8 mouse cellular contexts compared by ENCODE assay signal in the genomic region with DNA sequence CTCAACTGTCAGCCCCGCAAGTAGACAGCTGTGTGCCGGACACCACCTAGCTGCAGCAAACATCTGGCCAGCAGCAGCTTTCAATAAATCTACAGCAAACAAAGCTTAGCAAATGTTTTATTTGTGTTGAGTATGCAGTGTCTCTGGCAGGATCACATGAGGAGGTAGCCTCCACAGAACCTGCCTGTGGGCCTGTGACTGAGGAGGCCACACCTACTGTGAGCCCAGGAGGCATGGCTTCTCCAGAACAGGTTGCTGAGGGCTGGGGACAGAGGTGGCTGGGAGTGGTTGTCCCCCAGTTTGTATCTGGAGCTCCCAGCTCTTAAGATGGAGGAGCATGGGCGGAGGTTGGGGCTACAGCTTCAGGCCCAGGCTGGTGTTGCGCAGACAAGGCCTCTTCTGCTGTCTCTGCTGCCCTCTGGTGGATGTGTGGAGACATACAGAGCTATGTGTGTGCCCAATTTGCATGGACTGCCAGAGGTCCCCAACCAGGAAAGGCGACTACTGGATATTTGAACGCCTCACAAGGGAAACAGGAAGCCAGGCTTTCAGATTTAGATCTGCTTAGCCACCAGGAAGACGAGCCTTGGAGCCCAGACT. TPM values are rescaled to one million over a fixed set of nuclear protein-coding genes. Genes with fewer than 3 reads are reported as not detected.
DNase-seq lines count a peak whose midpoint lies in the region; ATAC-seq and TF ChIP-seq lines count a peak whose summit lies in the region.

No protein-coding gene starts in this region.

- TF ChIP-seq CTCF in MEL (IDR thresholded peaks at IDR 0.05 in 2 of 3, conservative IDR thresholded peaks at IDR 0.05 in 1 of 3; ENCODE audit: control insufficient read depth in 1 of 3, insufficient read depth in 1 of 3, low read depth in 2 of 3, low read length in 3 of 3, poor library complexity in 1 of 3, severe bottlenecking in 1 of 3) = peak; percentile 76 to 83 (median 82)

- peaks cover 0 to 3% of the 10 kb centered on the region in 2 experiments; a peak in 3 of 4 replicates for H3K36me3 ChIP-seq in MEL (ENCODE audit: control insufficient read depth in 1 of 2, insufficient read depth in 2 of 2, low read length in 2 of 2)
- H3K36me3 ChIP-seq in forebrain, embryonic 15.5 days = peaks cover 42% of the 10 kb centered on the region
- peaks cover 22% of the 10 kb centered on the region; the same call in 1 of the 2 replicates for H3K36me3 ChIP-seq in lung, embryonic 16.5 days (ENCODE audit: control insufficient read depth, insufficient read depth, low read length)

- H3K9ac ChIP-seq in MEL (ENCODE audit: control insufficient read depth, low read depth, low read length, poor library complexity, severe bottlenecking) = no peak overlapping the region
- H3K9ac ChIP-seq in forebrain, embryonic 15.5 days (replicated peaks) = no peak overlapping the region
- no peak overlapping the region for H3K9ac ChIP-seq in lung, embryonic 16.5 days (ENCODE audit: low read length)

- H3K4me1 ChIP-seq in MEL (ENCODE audit: control insufficient read depth in 1 of 2, insufficient read depth in 2 of 2, low read length in 2 of 2) = no peaks in the 10 kb centered on the region
- no peaks in the 10 kb centered on the region for H3K4me1 ChIP-seq in forebrain, embryonic 15.5 days
- H3K4me1 ChIP-seq in lung, embryonic 16.5 days (replicated peaks; ENCODE audit: control insufficient read depth, insufficient read depth, low read length) = no peaks in the 10 kb centered on the region

- TF ChIP-seq RAD21 in MEL (IDR thresholded peaks at IDR 0.05; ENCODE audit: low read depth, low read length) = peak; percentile 63

- H3K27me3 ChIP-seq in MEL (ENCODE audit: control insufficient read depth in 1 of 2, insufficient read depth in 2 of 2, low read length in 2 of 2) = no peaks in the 10 kb centered on the region
- no peaks in the 10 kb centered on the region for H3K27me3 ChIP-seq in forebrain, embryonic 15.5 days
- no peaks in the 10 kb centered on the region for H3K27me3 ChIP-seq in lung, embryonic 16.5 days (ENCODE audit: control insufficient read depth, insufficient read depth, low read depth, low read length)

- peak overlapping the region; percentile 38 for H3K27ac ChIP-seq in MEL (ENCODE audit: control insufficient read depth, low read depth, low read length)
- peak overlapping the region; percentile 35; the same call in 1 of the 2 replicates for H3K27ac ChIP-seq in forebrain, embryonic 15.5 days (replicated peaks)
- H3K27ac ChIP-seq in lung, embryonic 16.5 days (ENCODE audit: low read length) = no peak overlapping the region

- peak; percentile 84 for ATAC-seq in forebrain, embryonic 15.5 days (replicated peaks)
- peak; percentile 90 to 96 for ATAC-seq in hematopoietic stem cell, adult 5-6 weeks (replicated peaks in 1 of 2; ENCODE audit: insufficient read depth in 1 of 2, low FRiP score in 2 of 2, low TSS enrichment in 1 of 2, low read depth in 1 of 2, poor library complexity in 2 of 2, severe bottlenecking in 2 of 2)
- ATAC-seq in lung, embryonic 16.5 days (ENCODE audit: low read depth) = peak; percentile 86

- H3K79me2 ChIP-seq in MEL (ENCODE audit: control insufficient read depth, insufficient read depth, low read length, poor library complexity) = no peaks in the 10 kb centered on the region

- WGBS in forebrain, embryonic 15.5 days = 38% methylated on average over 7 of the region's 7 CpGs
- 31% methylated on average over 7 of the region's 7 CpGs for WGBS in lung, embryonic 16.5 days

- H3K4me2 ChIP-seq in forebrain, embryonic 15.5 days (replicated peaks) = no peak overlapping the region
- no peak overlapping the region for H3K4me2 ChIP-seq in lung, embryonic 16.5 days (ENCODE audit: low read depth, low read length)

- no peak for TF ChIP-seq EP300 in MEL (IDR thresholded peaks at IDR 0.05; ENCODE audit: low read depth in 1 of 2, low read length in 2 of 2)

- DNase-seq in MEL (ENCODE audit: low read depth, low spot score) = peak; percentile 90
- DNase-seq in cerebellum, adult 11-12 months = peak; percentile 81
- peak; percentile 80 to 81 for DNase-seq in layer of hippocampus, adult 8-10 months (ENCODE audit: low spot score in 2 of 2)
- peak; percentile 72 for DNase-seq in ovary, postnatal 14 days (ENCODE audit: low spot score)
- peak; percentile 87 for DNase-seq in thymus, postnatal 0 days (ENCODE audit: low spot score)

- no peaks in the 10 kb centered on the region for H3K9me3 ChIP-seq in MEL (replicated peaks; ENCODE audit: insufficient read depth, low read length)
- H3K9me3 ChIP-seq in forebrain, embryonic 15.5 days = no peaks in the 10 kb centered on the region
- H3K9me3 ChIP-seq in lung, embryonic 16.5 days (ENCODE audit: control insufficient read depth, low read length) = no peaks in the 10 kb centered on the region

- no peak for TF ChIP-seq POLR2A in MEL (IDR thresholded peaks at IDR 0.05; ENCODE audit: control insufficient read depth in 1 of 2, insufficient read depth in 1 of 2, low read depth in 1 of 2, low read length in 2 of 2, poor library complexity in 1 of 2)

- no peak overlapping the region for H3K4me3 ChIP-seq in MEL (ENCODE audit: control insufficient read depth in 1 of 2, insufficient read depth in 1 of 2, low read depth in 2 of 2, low read length in 2 of 2)
- no peak overlapping the region for H3K4me3 ChIP-seq in forebrain, embryonic 15.5 days
- no peak overlapping the region for H3K4me3 ChIP-seq in lung, embryonic 16.5 days (ENCODE audit: low read length)

TF ChIP-seq in MEL, 35 proteins besides CTCF, POLR2A, EP300 and RAD21 (continues in another document):
- TF ChIP-seq MEF2A (IDR thresholded peaks at IDR 0.05; ENCODE audit: extremely low read depth, insufficient replicate concordance, low read depth, low read length, poor library complexity, severe bottlenecking) = no peak
- TF ChIP-seq MYB (IDR thresholded peaks at IDR 0.05; ENCODE audit: low read depth, low read length) = no peak
- no peak for TF ChIP-seq CHD1 (IDR thresholded peaks at IDR 0.05; ENCODE audit: low read depth, low read length)
- TF ChIP-seq ZC3H11A (IDR thresholded peaks at IDR 0.05; ENCODE audit: low read depth, low read length) = peak; percentile 51; the same call in 1 of the 2 replicates
- TF ChIP-seq TBP (IDR thresholded peaks at IDR 0.05; ENCODE audit: low read depth, low read length) = no peak
- no peak for TF ChIP-seq MXI1 (IDR thresholded peaks at IDR 0.05; ENCODE audit: low read depth, low read length)

RNA-seq across cellular contexts. Expression of gene Dcdc2b, which starts 5.5 kb away (rescaled TPM):
- total RNA-seq in MEL (2012; rRNA removed) = 0.26 TPM in 1 of 2 replicates, not detected in the other
- polyA plus RNA-seq in MEL (2012; ENCODE audit: insufficient read depth in 1 of 2, insufficient read length in 2 of 2, low read depth in 1 of 2, low replicate concordance in 2 of 2, missing spikeins in 1 of 2) = 1 to 10 TPM in 1 of 2 experiments, not detected in 1; 1.3 TPM
- polyA plus RNA-seq in forebrain, embryonic 15.5 days (2015; fragmentation: Nextera tagmentation; extraction: Ambion mirVana) = 3.5 and 3.7 TPM in 2 replicates
- total RNA-seq in hematopoietic stem cell, adult 5-6 weeks (2017) = not detected in 2 replicates
- total RNA-seq in layer of hippocampus, adult 8-10 months (2022) = 1 to 10 TPM; 4.0 to 7.9 (median 5.9) TPM
- 3.8 TPM in 2 replicates for polyA plus RNA-seq in lung, embryonic 16.5 days (2015; fragmentation: Nextera tagmentation; extraction: Ambion mirVana)
- 3.0 and 3.3 TPM in 2 replicates for polyA plus RNA-seq in thymus, postnatal 0 days (2015; fragmentation: Nextera tagmentation; extraction: Ambion mirVana)

RNA-seq across cellular contexts. Expression of gene Tmem234, which starts 8.1 kb away (rescaled TPM):
- 140 and 148 TPM in 2 replicates for total RNA-seq in MEL (2012; rRNA removed)
- polyA plus RNA-seq in MEL (2012; ENCODE audit: insufficient read depth in 1 of 2, insufficient read length in 2 of 2, low read depth in 1 of 2, low replicate concordance in 2 of 2, missing spikeins in 1 of 2) = 100 to 1,000 TPM in 1 of 2 experiments, not detected in 1; 220 TPM
- polyA plus RNA-seq in forebrain, embryonic 15.5 days (2015; fragmentation: Nextera tagmentation; extraction: Ambion mirVana) = 160 and 165 TPM in 2 replicates
- total RNA-seq in hematopoietic stem cell, adult 5-6 weeks (2017) = 86.7 and 91.1 TPM in 2 replicates
- 10 to 100 TPM; 77.3 to 91.3 (median 84.6) TPM for total RNA-seq in layer of hippocampus, adult 8-10 months (2022)
- 190 and 198 TPM in 2 replicates for polyA plus RNA-seq in lung, embryonic 16.5 days (2015; fragmentation: Nextera tagmentation; extraction: Ambion mirVana)
- 190 and 230 TPM in 2 replicates for polyA plus RNA-seq in thymus, postnatal 0 days (2015; fragmentation: Nextera tagmentation; extraction: Ambion mirVana)

RNA-seq across cellular contexts. Expression of gene Eif3i, which starts 8.1 kb away (rescaled TPM):
- 766 and 806 TPM in 2 replicates for total RNA-seq in MEL (2012; rRNA removed)
- polyA plus RNA-seq in MEL (2012; ENCODE audit: insufficient read depth in 1 of 2, insufficient read length in 2 of 2, low read depth in 1 of 2, low replicate concordance in 2 of 2, missing spikeins in 1 of 2) = 100 to 1,000 TPM; 396 to 730 TPM
- 223 and 225 TPM in 2 replicates for polyA plus RNA-seq in forebrain, embryonic 15.5 days (2015; fragmentation: Nextera tagmentation; extraction: Ambion mirVana)
- 226 and 281 TPM in 2 replicates for total RNA-seq in hematopoietic stem cell, adult 5-6 weeks (2017)
- 100 to 1,000 TPM; 119 to 128 (median 123) TPM for total RNA-seq in layer of hippocampus, adult 8-10 months (2022)
- 229 and 231 TPM in 2 replicates for polyA plus RNA-seq in lung, embryonic 16.5 days (2015; fragmentation: Nextera tagmentation; extraction: Ambion mirVana)
- polyA plus RNA-seq in thymus, postnatal 0 days (2015; fragmentation: Nextera tagmentation; extraction: Ambion mirVana) = 325 and 333 TPM in 2 replicates

RNA-seq across cellular contexts. Expression of gene Iqcc, which starts 10.4 kb away (rescaled TPM):
- 13.6 and 15.4 TPM in 2 replicates for total RNA-seq in MEL (2012; rRNA removed)
- polyA plus RNA-seq in MEL (2012; ENCODE audit: insufficient read depth in 1 of 2, insufficient read length in 2 of 2, low read depth in 1 of 2, low replicate concordance in 2 of 2, missing spikeins in 1 of 2) = 10 to 100 TPM in 1 of 2 experiments, not detected in 1; 18.5 TPM
- polyA plus RNA-seq in forebrain, embryonic 15.5 days (2015; fragmentation: Nextera tagmentation; extraction: Ambion mirVana) = 31.4 and 32.5 TPM in 2 replicates
- 11.4 and 25.6 TPM in 2 replicates for total RNA-seq in hematopoietic stem cell, adult 5-6 weeks (2017)
- 10 to 100 TPM; 27.9 to 42.5 (median 36.0) TPM for total RNA-seq in layer of hippocampus, adult 8-10 months (2022)
- polyA plus RNA-seq in lung, embryonic 16.5 days (2015; fragmentation: Nextera tagmentation; extraction: Ambion mirVana) = 29.3 and 29.7 TPM in 2 replicates
- 39.5 and 40.6 TPM in 2 replicates for polyA plus RNA-seq in thymus, postnatal 0 days (2015; fragmentation: Nextera tagmentation; extraction: Ambion mirVana)

RNA-seq across cellular contexts. Expression of gene Ccdc28b, which starts 15.2 kb away (rescaled TPM):
- 18.3 and 21.4 TPM in 2 replicates for total RNA-seq in MEL (2012; rRNA removed)
- polyA plus RNA-seq in MEL (2012; ENCODE audit: insufficient read depth in 1 of 2, insufficient read length in 2 of 2, low read depth in 1 of 2, low replicate concordance in 2 of 2, missing spikeins in 1 of 2) = 10 to 100 TPM in 1 of 2 experiments, not detected in 1; 29.1 TPM
- 119 and 124 TPM in 2 replicates for polyA plus RNA-seq in forebrain, embryonic 15.5 days (2015; fragmentation: Nextera tagmentation; extraction: Ambion mirVana)
- 57.7 and 75.9 TPM in 2 replicates for total RNA-seq in hematopoietic stem cell, adult 5-6 weeks (2017)
- total RNA-seq in layer of hippocampus, adult 8-10 months (2022) = 10 to 100 TPM; 59.2 to 67.4 (median 62.1) TPM
- 65.8 and 71.1 TPM in 2 replicates for polyA plus RNA-seq in lung, embryonic 16.5 days (2015; fragmentation: Nextera tagmentation; extraction: Ambion mirVana)
- 81.7 and 87.2 TPM in 2 replicates for polyA plus RNA-seq in thymus, postnatal 0 days (2015; fragmentation: Nextera tagmentation; extraction: Ambion mirVana)
